Mouse (Mus musculus) CD4-positive, CD25-positive, alpha-beta regulatory T cell, adult 4 months (primary cell): ENCODE data around the gene Mcm2. TPM values are rescaled to one million over a fixed set of nuclear protein-coding genes. Genes with fewer than 3 reads are reported as not detected.

Source experiments
- ATAC-seq: one replicate; pipeline ENCODE4 v1.8.0; 2017
- polyA plus RNA-seq, 2 experiments: library from polyadenylated mRNA; unstranded; fragments of 100-300 nt; shearing (Covaris generic); gene quantifications; one replicate each; pipeline ENCODE4 v1.2.1; 2017

Gene Mcm2
- polyA plus RNA-seq, 2 experiments from 2014 or later = 19.8 to 34.7 TPM

DNA sequence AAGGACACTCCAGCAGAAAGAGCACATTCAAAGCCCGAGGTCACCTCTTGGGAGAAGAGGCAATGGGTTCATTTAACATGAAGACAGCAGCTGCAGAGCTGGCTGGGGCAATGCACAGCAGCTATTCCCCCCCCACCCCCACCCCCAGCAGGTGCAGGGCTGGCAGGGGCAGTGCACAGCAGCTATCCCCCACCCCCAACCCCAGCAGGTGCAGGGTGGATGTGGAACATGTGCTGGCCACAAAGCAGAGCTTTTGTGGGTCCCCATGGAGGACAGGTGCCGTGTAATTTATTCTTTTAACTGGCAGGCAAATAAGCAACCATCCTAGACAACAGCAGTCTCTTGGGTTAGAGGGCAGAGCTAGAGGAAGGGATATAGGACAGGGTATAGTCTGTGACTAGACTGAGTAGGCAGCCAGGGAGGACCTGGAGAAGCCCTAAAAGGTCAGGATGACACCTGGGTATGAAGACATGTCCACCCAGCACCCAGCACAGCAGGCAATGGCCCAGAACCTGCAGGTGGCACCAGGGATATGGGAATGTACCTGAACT, 12.1 kb downstream of the Mcm2 start:
- no peak for ATAC-seq

DNA sequence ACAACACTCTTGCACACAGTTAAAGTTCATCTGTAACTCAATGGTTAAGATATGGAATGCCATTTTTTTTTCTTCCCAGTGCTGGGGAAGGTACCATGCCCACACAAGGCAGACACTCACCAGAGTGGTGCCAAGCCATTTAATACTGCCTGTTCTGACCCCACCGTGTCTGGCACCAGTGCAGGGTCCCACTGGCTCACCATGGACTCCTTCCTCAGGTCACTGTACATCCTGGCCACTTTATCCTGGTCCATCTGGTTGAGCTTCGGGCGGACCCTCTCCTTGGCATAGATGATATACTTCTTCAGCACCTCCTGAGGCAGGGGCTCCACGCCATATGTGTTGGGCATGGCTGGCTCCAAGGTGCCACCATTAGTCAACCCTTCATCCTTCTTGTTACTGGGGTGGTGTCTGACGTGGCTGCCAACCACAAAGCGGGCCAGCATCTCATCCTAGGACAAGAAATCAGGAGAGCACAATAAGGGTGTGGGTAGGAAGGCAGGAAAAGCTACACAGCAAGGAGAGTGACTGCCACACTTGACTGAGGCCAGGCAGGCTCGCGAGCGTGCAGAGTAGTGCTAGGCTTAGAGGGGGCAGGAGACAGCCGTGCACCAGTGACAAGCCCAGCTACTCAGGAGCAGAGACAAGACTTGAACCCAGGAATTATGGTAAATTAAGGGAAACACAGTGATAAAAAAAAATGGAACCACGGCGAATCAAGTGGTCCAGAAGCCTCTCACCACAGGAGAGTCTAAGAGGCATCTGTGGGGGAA, 12.8 kb downstream of the Mcm2 start:
- ATAC-seq = no peak

DNA sequence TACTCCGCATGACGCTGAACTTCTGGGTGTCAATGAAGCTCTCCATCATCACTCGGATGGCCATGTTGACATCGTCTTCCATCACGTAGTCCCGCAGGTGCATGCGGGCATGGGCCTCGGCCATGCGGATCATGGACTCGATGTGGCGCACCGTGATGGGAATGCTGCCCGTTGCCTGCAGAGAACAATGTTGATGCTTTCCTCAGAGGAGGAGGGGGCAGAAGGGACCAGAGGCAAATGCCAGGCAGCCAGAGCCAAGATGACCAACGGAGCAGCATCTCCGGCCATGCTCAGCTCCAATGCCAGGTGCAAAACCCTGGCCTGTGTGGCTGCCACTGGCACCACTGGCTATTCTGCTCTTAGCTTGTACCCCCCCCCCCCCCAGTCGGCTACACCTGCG, 13.9 kb downstream of the Mcm2 start:
- no peak for ATAC-seq

DNA sequence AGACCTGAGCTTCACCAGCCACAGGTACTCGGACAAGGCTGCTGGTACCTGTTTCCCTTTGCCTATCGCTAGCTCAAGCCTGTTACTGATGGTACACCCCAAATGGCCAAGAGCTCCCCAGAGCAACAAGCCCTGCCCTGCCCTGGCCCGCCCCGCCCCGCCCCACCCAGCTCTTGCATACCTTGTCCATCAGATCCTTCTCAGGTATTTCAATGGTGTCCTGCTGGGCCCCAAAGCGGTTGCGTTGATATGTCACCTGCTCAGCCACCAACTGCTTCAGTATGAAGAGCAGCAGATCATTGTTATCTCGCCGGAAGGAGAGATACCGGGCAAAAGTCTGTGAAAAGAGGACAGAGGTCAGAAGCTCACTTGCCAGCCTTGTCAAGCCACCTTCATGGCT, 14.4 kb downstream of the Mcm2 start:
- no peak for ATAC-seq

DNA sequence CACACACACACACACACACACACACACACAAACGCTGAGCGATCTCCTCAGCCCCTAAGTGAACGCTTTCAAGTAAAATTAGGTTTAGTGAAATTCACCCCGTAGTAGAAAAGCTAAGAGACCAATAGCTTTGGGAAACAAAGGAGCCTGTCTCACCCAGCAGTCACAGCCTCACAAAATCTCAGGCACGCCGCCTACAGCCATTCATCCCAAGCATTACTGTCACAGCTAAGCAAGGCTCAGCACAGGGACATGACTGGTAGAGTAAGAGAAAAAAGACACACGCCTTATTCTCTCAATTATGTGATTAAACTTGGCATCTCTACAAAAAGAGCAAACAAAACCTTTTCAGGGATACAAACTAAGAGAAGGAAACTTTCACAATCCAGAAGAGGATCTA, 17.2 kb downstream of the Mcm2 start:
- ATAC-seq = no peak

DNA sequence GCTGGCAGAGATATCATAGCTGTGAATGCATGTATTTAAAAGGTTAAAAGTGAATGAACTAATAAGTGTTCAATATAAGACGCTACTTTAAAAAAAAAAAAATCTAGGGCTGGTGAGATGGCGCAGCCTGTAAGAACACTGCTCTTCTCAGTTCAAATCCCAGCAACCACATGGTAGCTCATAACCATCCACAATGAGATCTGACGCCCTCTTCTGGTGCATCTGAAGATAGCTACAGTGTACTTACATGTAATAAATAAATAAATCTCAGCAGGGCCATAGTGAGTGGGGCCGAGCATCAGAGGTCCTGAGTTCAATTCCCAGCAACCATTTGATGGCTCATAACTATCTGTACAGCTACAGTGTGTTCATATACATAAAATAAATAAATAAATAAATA, 19.1 kb downstream of the Mcm2 start:
- ATAC-seq = no peak

DNA sequence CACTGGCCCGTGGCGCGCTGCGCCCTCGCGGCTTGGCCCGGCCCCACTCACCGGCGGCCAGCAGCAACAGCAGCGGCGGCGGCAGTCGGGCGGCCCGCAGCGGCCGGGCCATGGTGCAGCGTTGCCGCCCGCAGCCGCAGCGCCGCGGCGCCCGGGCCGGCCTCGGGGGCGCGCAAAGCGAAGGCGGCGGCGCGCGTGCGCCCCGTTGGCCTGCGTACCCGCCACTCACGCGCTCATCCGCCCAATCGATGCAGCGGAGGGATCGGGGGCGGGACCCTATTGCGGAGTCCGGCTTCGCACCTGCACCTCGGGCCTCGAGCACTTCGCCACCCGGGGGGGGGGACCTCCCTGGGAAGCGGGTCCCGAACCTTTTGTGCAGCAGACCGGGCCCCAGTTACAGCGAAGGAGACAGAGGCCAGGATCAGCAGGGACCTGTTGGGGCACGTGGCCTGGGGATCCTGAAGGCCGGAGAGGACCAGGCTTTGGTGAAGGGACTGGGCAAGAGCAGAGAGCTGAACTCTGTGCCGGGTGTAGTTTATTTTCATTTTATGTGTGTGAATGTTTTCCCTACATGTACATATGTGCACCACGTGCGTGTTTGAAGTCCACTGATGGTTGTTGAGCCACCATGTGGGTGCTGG, 23.6 kb downstream of the Mcm2 start, which contains the start of gene Podxl2:
TSS of gene Podxl2 (minus strand) at position 177 of the 641 bp plus-strand sequence.
- ATAC-seq = no peak

DNA sequence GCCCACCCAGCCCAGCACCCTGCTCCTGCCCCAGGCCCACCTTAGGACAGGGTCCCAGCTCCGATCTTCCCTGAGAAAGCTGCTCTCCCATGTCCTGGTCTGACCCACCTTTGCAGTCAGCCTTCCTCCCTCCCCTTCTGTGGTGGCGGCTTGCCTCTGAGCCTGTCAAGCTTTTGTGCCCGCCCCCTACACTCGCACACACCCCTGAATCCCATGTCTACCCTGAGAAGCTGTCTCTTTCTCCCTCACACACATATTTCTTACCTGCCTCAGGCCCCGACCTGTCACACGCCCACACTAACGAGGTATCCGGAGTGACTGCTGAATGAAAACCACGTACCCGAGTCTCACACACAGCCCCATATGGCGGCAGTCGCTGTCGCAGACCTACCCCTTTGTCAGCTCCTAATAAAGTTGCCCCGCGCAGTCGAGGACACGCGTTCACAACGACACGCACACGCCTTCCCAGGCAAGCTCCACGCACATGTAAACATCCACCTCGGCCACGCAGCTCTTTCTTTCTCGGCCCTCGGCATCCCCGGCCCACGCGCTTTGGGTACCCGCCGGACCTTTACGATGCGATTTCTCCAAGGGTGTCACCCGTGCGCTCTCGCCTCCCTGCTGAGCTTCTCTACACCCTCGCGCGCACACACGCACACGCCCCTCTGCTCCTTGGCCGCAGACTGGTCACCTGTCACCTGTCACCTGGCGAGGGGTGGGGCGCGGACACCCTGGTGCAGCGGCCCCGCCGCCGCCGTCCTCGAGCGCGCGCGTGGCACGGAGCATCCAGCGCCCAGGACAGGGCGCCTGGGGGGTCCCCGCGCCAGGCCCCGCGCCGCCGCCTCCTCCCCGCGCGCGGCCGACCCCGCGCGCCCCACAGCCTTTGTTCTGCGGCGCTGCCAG, 24.4 kb downstream of the Mcm2 start:
- ATAC-seq = no peak

DNA sequence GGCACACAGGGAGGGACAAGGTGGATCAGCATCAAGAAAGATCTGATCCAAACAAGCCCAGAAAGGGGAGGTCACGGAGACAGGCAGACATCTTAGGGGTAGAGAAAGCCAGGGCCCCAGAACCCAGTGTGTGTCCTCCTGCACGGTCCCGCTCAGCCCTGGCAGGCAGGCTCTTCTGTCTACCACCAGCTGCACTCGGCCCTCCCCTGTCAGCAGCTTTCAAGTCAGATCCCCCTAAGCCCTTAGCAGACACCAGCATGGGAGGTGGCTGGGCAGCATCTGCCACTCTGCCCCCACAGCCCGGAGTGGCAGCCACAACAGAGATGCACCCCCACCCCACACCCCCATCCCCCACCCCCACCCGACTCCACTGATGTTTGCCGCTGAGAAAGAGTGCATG, 25.8 kb downstream of the Mcm2 start:
- ATAC-seq = no peak

DNA sequence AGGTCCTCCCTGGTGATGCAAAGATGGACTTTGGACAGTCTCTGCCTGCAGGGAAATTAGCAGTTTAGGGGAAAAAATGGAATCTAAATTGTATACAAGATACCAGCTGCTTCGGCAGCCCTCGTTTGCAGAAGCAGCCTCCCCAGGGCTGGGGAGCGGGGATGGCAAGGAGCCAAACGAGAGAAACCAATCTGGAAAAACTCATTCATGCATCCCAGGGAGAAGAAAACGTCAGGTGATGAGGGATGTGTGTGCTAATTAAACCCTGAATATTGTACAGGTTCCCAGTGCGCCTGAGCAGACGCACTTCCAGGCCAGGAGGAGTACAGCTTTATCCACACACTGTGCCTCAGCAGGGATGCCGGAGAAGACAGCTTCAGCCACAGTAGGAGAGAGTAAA, 27.0 kb downstream of the Mcm2 start:
- ATAC-seq = no peak

DNA sequence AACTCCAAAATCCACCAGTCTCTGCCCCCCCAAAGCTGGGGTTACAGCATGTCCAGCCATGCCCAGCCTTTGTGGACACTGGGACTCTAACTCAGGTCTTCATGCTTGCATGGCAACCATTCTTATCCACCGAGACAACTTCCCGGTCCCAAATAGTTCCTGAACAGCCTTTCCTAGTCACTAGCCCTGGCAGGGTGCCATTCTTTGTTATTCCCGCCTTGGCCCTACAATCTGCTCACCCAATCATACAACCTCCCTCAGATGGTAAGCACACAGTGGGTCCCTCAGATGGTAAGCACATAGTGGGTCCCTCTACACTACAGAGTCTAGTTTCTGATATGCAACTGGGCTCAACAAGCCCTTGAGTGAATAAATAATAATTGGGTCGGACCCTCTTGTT, 28.0 kb downstream of the Mcm2 start:
- no peak for ATAC-seq

DNA sequence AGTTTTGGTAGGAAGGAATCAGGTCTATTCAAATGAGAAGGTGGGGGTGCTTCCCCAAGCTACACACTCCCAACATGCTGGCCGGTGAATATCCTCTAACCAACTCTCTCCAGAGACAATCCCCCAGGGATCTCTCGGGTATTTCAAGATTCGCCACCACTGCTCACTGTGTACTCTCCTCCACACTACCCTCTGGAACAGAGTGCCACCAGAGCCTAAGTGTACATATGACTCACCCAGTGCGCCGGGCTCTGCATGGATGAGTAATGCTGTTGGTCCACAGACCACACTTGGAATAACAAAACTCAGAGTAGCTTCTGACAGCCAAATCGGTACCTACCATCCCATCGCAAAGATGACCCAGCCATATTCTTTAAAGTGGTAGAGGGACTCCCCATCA, 29.1 kb downstream of the Mcm2 start:
- no peak for ATAC-seq

DNA sequence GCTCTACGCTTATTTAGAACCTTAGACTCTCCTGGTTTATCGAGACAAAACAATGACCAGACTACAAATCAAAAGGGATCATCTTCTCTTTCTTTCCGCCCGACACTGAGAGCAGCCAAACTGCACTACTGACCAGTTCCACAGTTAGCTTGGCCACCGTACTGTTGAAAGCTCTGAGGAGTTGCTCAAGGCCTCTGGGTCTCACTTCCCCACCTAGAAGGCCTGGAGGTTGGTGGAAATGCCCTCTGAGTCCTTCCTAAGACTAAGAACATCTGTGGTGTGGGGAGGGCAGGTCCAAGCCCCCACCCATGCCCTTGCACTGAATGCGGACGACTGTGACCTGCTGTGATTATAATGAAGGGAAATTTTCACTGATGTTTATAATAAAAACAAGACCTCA, 32.9 kb downstream of the Mcm2 start:
- ATAC-seq = no peak

DNA sequence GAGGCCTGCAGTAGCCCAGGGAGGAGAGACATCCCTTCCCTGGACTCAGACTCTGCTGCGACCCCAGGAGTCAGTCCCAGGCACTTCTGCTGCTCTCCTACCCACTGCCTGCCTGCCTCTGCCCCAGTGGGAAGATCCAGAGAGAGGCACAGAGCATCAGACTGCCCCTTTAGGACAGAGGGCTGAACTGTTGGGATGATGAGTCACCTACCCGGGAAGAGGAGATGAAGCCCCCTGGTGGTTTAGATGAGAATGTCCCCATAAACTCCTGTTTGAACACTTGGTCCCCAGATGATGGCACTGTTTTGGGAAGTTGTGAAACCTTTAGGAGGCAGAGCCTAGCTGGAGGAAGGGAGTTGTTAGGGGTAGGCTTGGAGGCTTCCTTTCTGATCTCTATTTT, 37.7 kb downstream of the Mcm2 start:
- peak; percentile 51 for ATAC-seq

DNA sequence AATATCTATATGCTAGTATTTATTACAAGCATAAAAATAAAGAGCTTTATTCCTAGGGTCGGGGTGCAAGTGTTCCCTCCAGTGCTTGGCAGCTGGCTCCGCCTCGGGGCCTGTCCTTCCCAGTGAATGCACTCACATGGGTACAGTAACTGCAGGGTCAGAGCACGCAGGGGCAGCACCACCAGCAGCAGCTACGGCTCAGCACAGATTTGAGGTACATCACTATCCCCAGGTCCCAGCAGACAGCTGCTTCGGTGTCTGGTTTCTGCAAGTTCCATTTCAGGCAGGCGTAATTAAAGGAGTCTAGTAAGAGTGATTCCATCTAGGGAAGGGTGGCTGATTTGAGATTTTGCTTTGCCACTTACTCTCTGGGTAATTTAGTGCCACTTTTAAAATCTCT, 40.2 kb downstream of the Mcm2 start:
- no peak for ATAC-seq

DNA sequence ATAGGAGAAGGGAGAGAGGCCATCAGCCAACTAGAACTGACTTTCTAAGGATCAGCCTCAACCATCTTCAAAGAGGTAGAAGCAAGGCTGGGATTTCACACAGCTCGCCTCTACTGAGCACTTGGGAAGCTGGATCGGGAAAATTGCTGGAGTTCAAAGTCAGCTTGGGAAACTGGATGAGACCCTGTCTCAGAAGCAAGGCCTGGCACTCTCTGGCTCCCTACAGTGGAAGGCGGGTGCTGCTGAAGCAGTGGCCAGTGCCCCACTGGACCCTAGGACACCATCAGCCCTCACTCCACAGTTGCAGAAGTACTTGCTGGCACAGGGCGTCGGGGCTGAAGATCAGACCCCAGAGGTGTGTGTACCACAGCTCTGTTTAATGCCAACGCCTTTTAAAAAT, 40.8 kb downstream of the Mcm2 start:
- no peak for ATAC-seq

DNA sequence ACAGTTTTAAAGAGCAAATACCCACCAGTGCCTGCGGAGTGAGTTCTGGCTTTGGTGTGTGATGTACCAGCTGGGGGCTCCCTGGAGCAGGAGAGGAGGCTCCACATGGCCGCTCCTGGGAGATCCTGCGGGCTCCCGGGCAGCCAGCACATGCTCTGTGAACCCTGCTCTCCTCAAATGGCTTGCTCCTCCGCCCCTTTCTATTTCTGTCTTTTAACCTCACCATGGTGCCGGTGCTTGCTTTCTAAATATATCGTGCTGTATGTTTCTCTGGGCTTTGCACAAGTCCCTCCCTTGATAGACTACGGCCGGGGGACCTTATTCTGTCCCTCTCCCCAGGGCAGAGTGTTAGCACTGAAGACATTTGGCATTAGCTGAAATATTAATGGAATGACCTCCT, 41.3 kb downstream of the Mcm2 start:
- ATAC-seq = no peak

DNA sequence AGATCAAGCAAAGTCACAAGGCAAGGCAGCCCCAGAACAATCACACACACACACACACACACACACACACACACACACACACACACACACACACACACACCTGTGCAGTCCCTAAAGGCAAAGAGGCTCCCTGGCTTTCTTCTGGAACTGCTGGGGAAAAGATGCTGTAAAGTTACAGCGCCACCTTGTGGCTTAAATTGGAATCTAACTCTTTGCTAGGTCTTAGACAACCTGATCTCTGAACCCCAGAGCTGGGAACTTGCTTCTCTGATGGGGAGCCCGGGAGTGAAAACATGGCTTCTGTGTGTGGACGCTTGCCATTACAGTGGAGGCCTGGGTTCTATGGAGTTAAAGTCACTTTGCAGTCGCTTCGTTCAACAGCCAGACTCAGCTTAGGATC, 42.9 kb downstream of the Mcm2 start:
- ATAC-seq = peak; percentile 49

DNA sequence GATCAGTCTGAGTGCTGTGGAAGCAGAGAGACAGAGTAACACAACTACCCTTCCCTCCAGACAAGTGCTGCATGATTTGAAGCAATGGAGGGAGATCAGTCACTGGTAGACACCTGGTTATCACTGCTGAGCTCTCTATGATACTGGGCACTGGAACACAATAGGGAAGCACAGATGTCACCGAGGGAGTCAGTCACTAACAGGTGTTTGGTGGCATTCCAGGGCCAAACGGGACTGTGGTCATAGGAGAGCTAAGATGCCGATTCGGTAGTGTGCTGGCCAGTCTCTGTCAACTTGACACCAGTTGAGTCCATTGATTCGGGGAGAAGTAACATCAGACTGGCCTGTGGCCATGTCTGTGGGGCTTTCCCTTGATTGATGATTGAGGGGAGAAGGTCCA, 44.1 kb downstream of the Mcm2 start:
- no peak for ATAC-seq

DNA sequence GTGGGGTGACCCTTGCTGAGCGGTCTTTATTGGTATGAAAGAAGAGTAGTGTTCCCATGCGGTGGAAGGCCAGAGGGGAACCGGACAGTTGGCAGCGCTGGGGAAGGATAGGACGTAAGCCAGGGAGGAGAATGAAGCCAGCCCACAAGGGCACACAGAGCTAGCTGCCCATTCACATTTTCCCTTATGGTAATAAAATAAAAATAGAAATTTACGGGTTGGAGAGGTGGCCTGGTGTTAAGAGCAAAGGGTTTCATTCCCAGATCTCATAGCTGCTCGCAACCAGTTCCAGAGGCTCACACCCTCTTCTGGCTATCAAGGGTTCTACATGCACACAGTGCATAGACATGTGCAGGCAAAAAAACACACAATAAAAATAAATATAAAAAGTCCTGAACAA, 48.5 kb downstream of the Mcm2 start:
- ATAC-seq = no peak

DNA sequence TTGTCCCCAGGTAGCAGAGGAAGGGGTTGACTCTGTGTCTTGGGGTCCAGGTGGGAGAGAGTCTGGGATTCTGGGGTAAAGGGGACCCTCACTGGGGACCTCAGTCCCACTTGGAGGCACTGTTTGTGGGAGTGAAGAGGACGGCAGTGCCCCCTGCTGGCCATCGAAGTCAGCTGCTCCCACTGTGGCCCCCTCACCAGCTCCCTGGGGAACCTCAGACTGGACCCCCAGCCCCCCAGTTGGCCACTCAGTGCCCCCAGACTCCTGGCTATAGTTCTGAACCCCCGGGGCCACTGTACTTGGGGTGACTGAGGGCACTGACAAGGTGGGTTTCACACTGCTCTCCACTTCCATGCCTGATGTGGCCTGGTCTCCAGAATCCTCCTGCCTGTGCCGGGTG, 49.3 kb downstream of the Mcm2 start:
- ATAC-seq = no peak

DNA sequence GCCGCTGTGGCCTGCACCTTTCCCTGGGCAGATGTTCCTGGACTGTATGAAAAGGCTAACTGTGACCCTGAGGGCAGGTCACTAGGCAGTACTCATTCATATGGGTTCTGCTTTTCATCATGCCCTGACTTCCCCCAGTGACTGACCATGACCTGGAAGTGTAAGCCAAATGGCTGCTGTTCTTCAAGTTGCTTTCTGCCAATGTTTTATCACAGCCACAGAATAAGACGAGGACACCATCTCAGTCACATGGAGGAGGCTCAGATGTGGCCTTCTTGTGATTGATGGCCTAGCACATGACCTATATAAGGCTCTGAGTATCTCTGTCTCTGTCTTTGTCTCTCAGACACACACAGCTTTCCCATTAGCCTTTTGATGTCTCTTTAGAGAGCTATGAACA, 51.0 kb downstream of the Mcm2 start:
- no peak for ATAC-seq

DNA sequence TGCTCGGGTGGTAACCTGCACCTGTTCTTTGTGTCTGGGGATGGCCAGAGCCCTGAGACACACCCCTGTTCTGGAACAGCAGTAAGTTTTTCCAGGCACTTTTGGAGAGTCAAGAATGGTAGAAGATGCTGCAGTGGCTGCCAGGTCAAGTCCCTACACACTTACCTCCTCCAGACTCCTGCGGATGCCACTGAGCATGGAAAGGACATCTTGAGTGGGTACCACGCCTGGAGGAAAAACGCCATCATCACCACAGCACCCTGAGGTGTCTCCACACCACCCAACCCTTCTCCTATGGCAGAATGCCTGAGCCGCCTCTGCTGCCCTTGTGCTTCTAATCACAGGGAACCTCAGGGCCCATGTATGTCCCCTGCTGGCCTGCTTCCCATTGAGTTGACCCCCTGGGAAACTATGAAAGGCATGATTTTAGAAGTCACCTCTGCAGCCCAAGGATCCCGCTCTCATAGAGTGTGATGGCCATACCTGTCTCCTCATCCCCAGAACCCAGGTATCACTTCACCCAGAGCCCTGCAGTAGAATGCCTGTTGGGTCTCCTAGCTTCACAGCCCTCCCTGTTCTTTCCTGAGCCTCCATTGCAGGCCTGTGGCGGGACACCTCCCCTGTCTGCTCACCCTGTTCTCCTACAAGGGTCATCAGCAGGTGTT, 53.5 kb downstream of the Mcm2 start:
- ATAC-seq = no peak
